Comparison of ENCODE assay signal across 19 mouse cellular contexts in genomic region chr7:110854519-110854918, GRCm38 (mm10). TPM values are rescaled to one million over a fixed set of nuclear protein-coding genes. Genes with fewer than 3 reads are reported as not detected.
DNase-seq lines count a peak whose midpoint lies in the region; ATAC-seq and TF ChIP-seq lines count a peak whose summit lies in the region.
"Had no signal": no experiment of that assay in that cellular context is flagged by ENCODE, and none has a peak within 500 bp of the region (broad histone marks: within the 10 kb centered on the region; RNA-seq: fewer than 3 reads in every experiment).

No protein-coding gene starts in this region.

- TF ChIP-seq CTCF in small intestine, adult 2 months (IDR thresholded peaks at IDR 0.05; ENCODE audit: extremely low read depth, insufficient read length, insufficient replicate concordance, low read depth, low read length), result no peak

- no peak for TF ChIP-seq POLR2A in small intestine, adult 2 months (IDR thresholded peaks at IDR 0.05; ENCODE audit: low read depth, low read length)

- H3K27me3 ChIP-seq in small intestine, adult 2 months (ENCODE audit: control insufficient read depth, insufficient read depth, low read length), result no peaks in the 10 kb centered on the region
- no peaks in the 10 kb centered on the region for H3K27me3 ChIP-seq in heart, embryonic 12.5 days (replicated peaks)
- H3K27me3 ChIP-seq: CH12.LX; embryonic facial prominence, embryonic 12.5 days; hindbrain, embryonic 15.5 days; liver, embryonic 13.5 days had no signal

- no peak overlapping the region for H3K4me3 ChIP-seq in small intestine, adult 2 months (ENCODE audit: low read depth, low read length)
- no peak overlapping the region for H3K4me3 ChIP-seq in heart, embryonic 12.5 days
- H3K4me3 ChIP-seq: embryonic facial prominence, embryonic 12.5 days; heart, embryonic 10.5 days; hindbrain, embryonic 15.5 days; liver, embryonic 13.5 days had no signal

- DNase-seq in frontal cortex, postnatal 25 days (ENCODE audit: low spot score in 2 of 2), result no peak
- peak; percentile 11 to 72 for DNase-seq in layer of hippocampus, adult 18-20 months (ENCODE audit: low spot score in 2 of 2)
- no peak for DNase-seq in layer of hippocampus, postnatal 25 days (ENCODE audit: extremely low spot score in 1 of 2, low spot score in 1 of 2)
- DNase-seq in right cerebral cortex, adult 18-20 months, result peak; percentile 44
- no peak for DNase-seq in right cerebral cortex, postnatal 4 days
- DNase-seq: cerebellum, adult 11 months; gastrocnemius, postnatal 25 days; kidney, adult 11 months; kidney, postnatal 14 days; liver, embryonic 13.5 days; thymus, adult 18-20 months had no signal

- H3K4me1 ChIP-seq in small intestine, adult 2 months (ENCODE audit: control insufficient read depth, insufficient read depth, insufficient read length, low read length), result peaks cover 38% of the 10 kb centered on the region; the same call in 1 of the 2 replicates
- H3K4me1 ChIP-seq in heart, embryonic 12.5 days (replicated peaks), result peaks cover 7% of the 10 kb centered on the region

- H3K4me2 ChIP-seq in heart, embryonic 12.5 days, result no peak overlapping the region
- H3K4me2 ChIP-seq: embryonic facial prominence, embryonic 12.5 days; hindbrain, embryonic 15.5 days; liver, embryonic 13.5 days had no signal

- H3K36me3 ChIP-seq in small intestine, adult 2 months (ENCODE audit: control insufficient read depth, insufficient read depth, low read length), result no peaks in the 10 kb centered on the region
- no peaks in the 10 kb centered on the region for H3K36me3 ChIP-seq in heart, embryonic 12.5 days
- H3K36me3 ChIP-seq: embryonic facial prominence, embryonic 12.5 days; heart, embryonic 10.5 days; hindbrain, embryonic 15.5 days; liver, embryonic 13.5 days had no signal

- peak; percentile 74 for ATAC-seq in frontal cortex, adult (ENCODE audit: low TSS enrichment)
- no peak for ATAC-seq in heart, embryonic 12.5 days (ENCODE audit: insufficient number of reproducible peaks, low FRiP score)
- ATAC-seq: forebrain, embryonic 16.5 days had no signal

- WGBS in small intestine, adult 2 months, result 22% methylated on average over 3 of the region's 3 CpGs
- WGBS in heart, embryonic 12.5 days, result 60% methylated on average over 3 of the region's 3 CpGs

- no peaks in the 10 kb centered on the region for H3K9me3 ChIP-seq in heart, embryonic 12.5 days (replicated peaks)
- H3K9me3 ChIP-seq: embryonic facial prominence, embryonic 12.5 days; heart, embryonic 10.5 days; hindbrain, embryonic 15.5 days; liver, embryonic 13.5 days had no signal

- H3K27ac ChIP-seq in small intestine, adult 2 months (ENCODE audit: insufficient read depth, low read depth, low read length), result peak overlapping the region; percentile 35
- H3K27ac ChIP-seq in heart, embryonic 12.5 days (ENCODE audit: poor library complexity, severe bottlenecking), result no peak overlapping the region
- H3K27ac ChIP-seq: heart, embryonic 10.5 days; hindbrain, embryonic 15.5 days; liver, embryonic 13.5 days had no signal

- no peak overlapping the region for H3K9ac ChIP-seq in heart, embryonic 12.5 days
- H3K9ac ChIP-seq: embryonic facial prominence, embryonic 12.5 days; hindbrain, embryonic 15.5 days; liver, embryonic 13.5 days had no signal

RNA-seq across cellular contexts. Expression of gene Lyve1, which starts 8.5 kb away (rescaled TPM):
- 1 to 10 TPM; 1.3 to 1.9 TPM for total RNA-seq in layer of hippocampus, adult 18-20 months (2021)
- 1 to 10 TPM in 1 of 2 experiments, under 1 TPM in 1; 0.85 to 1.5 TPM for total RNA-seq in layer of hippocampus, postnatal 25 days (2021)
- 3.4 and 8.9 TPM in 2 replicates for polyA plus RNA-seq in small intestine, adult 2 months (2012; rRNA removed)
- polyA plus RNA-seq in heart, embryonic 12.5 days (2016; fragmentation: Nextera tagmentation; extraction: Ambion mirVana), result 3.2 and 3.6 TPM in 2 replicates
- total RNA-seq: CH12.LX had no signal

RNA-seq across cellular contexts. Expression of gene Rnf141, which starts 10.3 kb away (rescaled TPM):
- 10 to 100 TPM; 79.8 to 82.2 TPM for total RNA-seq in layer of hippocampus, adult 18-20 months (2021)
- 10 to 100 TPM; 74.9 to 81.6 TPM for total RNA-seq in layer of hippocampus, postnatal 25 days (2021)
- 7.6 and 21.2 TPM in 2 replicates for polyA plus RNA-seq in small intestine, adult 2 months (2012; rRNA removed)
- 35.5 and 37.9 TPM in 2 replicates for polyA plus RNA-seq in heart, embryonic 12.5 days (2016; fragmentation: Nextera tagmentation; extraction: Ambion mirVana)

Comparison
In these comparisons a context has a peak if more than half of its experiments do, and no peak if none do; other contexts are left out.
1. DNase-seq: peak in layer of hippocampus, adult 18-20 months (2 of 2) and right cerebral cortex, adult 18-20 months (single experiment); none in frontal cortex, postnatal 25 days (0 of 2), layer of hippocampus, postnatal 25 days (0 of 2) and right cerebral cortex, postnatal 4 days (single experiment).